Mouse (Mus musculus): Measurements from ENCODE around the gene Npas3.

Gene Npas3

GRCm38 (mm10) chr12:53695324-53695723 is 446.8 kb downstream of the Npas3 start:
- DNase-seq (ENCODE audit: low spot score), result no peak

GRCm38 (mm10) chr12:53697645-53698044 is 449.2 kb downstream of the Npas3 start:
- no peak for DNase-seq (ENCODE audit: low spot score)

GRCm38 (mm10) chr12:53698483-53699227 is 450.2 kb downstream of the Npas3 start:
- DNase-seq (ENCODE audit: low spot score), result no peak

GRCm38 (mm10) chr12:53719896-53720295 is 471.4 kb downstream of the Npas3 start:
- DNase-seq (ENCODE audit: low spot score), result no peak

- DNase-seq (ENCODE audit: low spot score), result no peak
These were observed 473.7 kb downstream of the Npas3 start for GRCm38 (mm10) chr12:53722156-53722555.

- no peak for DNase-seq (ENCODE audit: low spot score)
These were observed 474.5 kb downstream of the Npas3 start for GRCm38 (mm10) chr12:53722718-53723698.

GRCm38 (mm10) chr12:53729275-53729674 is 480.8 kb downstream of the Npas3 start:
- no peak for DNase-seq (ENCODE audit: low spot score)

- no peak for DNase-seq (ENCODE audit: low spot score)
These were observed 490.2 kb downstream of the Npas3 start for GRCm38 (mm10) chr12:53738549-53739292.

- no peak for DNase-seq (ENCODE audit: low spot score)
These were observed 498.2 kb downstream of the Npas3 start for GRCm38 (mm10) chr12:53746653-53747052.

- no peak for DNase-seq (ENCODE audit: low spot score)
These were observed 500.9 kb downstream of the Npas3 start for GRCm38 (mm10) chr12:53749375-53749774.

GRCm38 (mm10) chr12:53752281-53753072 is 504.0 kb downstream of the Npas3 start:
- no peak for DNase-seq (ENCODE audit: low spot score)

GRCm38 (mm10) chr12:53753368-53753937 is 505.0 kb downstream of the Npas3 start:
- DNase-seq (ENCODE audit: low spot score), result no peak

- DNase-seq (ENCODE audit: low spot score), result no peak
These were observed 505.8 kb downstream of the Npas3 start for GRCm38 (mm10) chr12:53754236-53754635.

- DNase-seq (ENCODE audit: low spot score), result no peak
These were observed 509.2 kb downstream of the Npas3 start for GRCm38 (mm10) chr12:53757631-53758030.

GRCm38 (mm10) chr12:53758356-53758755 is 509.9 kb downstream of the Npas3 start:
- DNase-seq (ENCODE audit: low spot score), result no peak

GRCm38 (mm10) chr12:53764143-53764542 is 515.7 kb downstream of the Npas3 start:
- DNase-seq (ENCODE audit: low spot score), result no peak

- DNase-seq (ENCODE audit: low spot score), result no peak
These were observed 519.9 kb downstream of the Npas3 start for GRCm38 (mm10) chr12:53768392-53768791.

GRCm38 (mm10) chr12:53771394-53771936 is 523.0 kb downstream of the Npas3 start:
- DNase-seq (ENCODE audit: low spot score), result no peak

- no peak for DNase-seq (ENCODE audit: low spot score)
These were observed 533.5 kb downstream of the Npas3 start for GRCm38 (mm10) chr12:53781850-53782552.

GRCm38 (mm10) chr12:53789501-53789900 is 541.0 kb downstream of the Npas3 start:
- no peak for DNase-seq (ENCODE audit: low spot score)
